Mouse (Mus musculus) bone marrow macrophage, adult 2 months (primary cell): ENCODE data around the gene Catsperz.

Experiments used
- CTCF ChIP-seq: IDR thresholded peaks from 2 replicates; pipeline ENCODE4 v1.5.1; 2012; ENCODE audit warnings: low read depth, mild to moderate bottlenecking, low read length, moderate library complexity
- POLR2A ChIP-seq: IDR thresholded peaks from 2 replicates; pipeline ENCODE4 v1.6.1; 2012; ENCODE audit warnings: mild to moderate bottlenecking, low read depth, low read length, borderline replicate concordance

- TF ChIP-seq POLR2A = no peak
- no peak for TF ChIP-seq CTCF
Measured at GRCm38 (mm10) chr19:6940396-6941351, 15.5 kb upstream of the Catsperz start.
